23 mouse cellular contexts compared by ENCODE assay signal in the genomic region with DNA sequence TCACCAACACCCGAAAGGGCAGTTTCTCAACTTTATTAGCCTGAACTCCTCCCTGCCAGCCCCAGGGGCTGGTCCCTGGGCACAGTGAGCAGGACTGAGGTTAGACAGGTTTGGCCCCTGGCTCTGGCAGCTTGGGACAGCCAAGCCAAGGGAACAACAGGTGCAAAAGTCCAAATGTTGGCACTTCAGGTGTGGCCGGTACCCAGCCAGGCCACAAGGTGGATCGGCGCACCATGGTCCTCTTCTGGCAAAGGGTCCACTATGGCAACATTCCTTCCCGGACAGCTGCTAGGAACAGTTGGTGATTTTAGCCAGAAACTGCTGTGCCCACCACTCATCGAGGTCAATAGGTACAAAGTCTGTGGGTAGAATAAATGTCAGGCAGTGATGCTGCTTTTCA. TPM values are rescaled to one million over a fixed set of nuclear protein-coding genes. Genes with fewer than 3 reads are reported as not detected.
A peak's percentile ranks its signal among the peaks of the same experiment; 100 is the strongest.
DNase-seq lines count a peak whose midpoint lies in the region; ATAC-seq and TF ChIP-seq lines count a peak whose summit lies in the region.
"Had no signal": no experiment of that assay in that cellular context is flagged by ENCODE, and none has a peak within 500 bp of the region (broad histone marks: within the 10 kb centered on the region; RNA-seq: fewer than 3 reads in every experiment).

No protein-coding gene starts in this region.

- no peak for ATAC-seq in kidney, embryonic 15.5 days (replicated peaks; ENCODE audit: low FRiP score)
- ATAC-seq: forebrain, postnatal 0 days; hindbrain, embryonic 16.5 days; midbrain, embryonic 16.5 days; Patski had no signal

- peak overlapping the region; percentile 20; the same call in 1 of the 2 replicates for H3K27ac ChIP-seq in kidney, adult 2 months (ENCODE audit: insufficient read depth, low read depth, low read length)
- no peak overlapping the region for H3K27ac ChIP-seq in kidney, embryonic 15.5 days
- H3K27ac ChIP-seq: hindbrain, embryonic 10.5 days had no signal

- H3K4me2 ChIP-seq in kidney, embryonic 15.5 days: no peak overlapping the region

- H3K27me3 ChIP-seq in kidney, adult 2 months (replicated peaks; ENCODE audit: control insufficient read depth, insufficient read depth, low read length): no peaks in the 10 kb centered on the region
- H3K27me3 ChIP-seq in kidney, embryonic 15.5 days: no peaks in the 10 kb centered on the region
- H3K27me3 ChIP-seq: Patski had no signal

- WGBS in kidney, adult 2 months: 60% methylated on average over 6 of the region's 6 CpGs
- 87% methylated on average over 6 of the region's 6 CpGs for WGBS in kidney, embryonic 15.5 days

- peak; percentile 44 for DNase-seq in cerebellum, adult 9-11 months
- DNase-seq in cerebellum, postnatal 25 days: no peak
- DNase-seq in kidney, adult 2 months: peak; percentile 79
- DNase-seq in kidney, adult 9 months: peak; percentile 75
- DNase-seq in kidney, postnatal 36 days: peak; percentile 59 to 73
- DNase-seq in lung, postnatal 25 days (ENCODE audit: low spot score): no peak
- DNase-seq: cerebellum, adult 9-10 months; forebrain, postnatal 0 days; gastrocnemius, postnatal 14 days; heart, postnatal 14 days; liver; lung, adult 18-20 months; lung, postnatal 10 days; right cerebral cortex, postnatal 25 days; spleen, adult 18-20 months; thymus, adult 2 months; thymus, postnatal 36 days had no signal

- no peak overlapping the region for H3K9ac ChIP-seq in kidney, embryonic 15.5 days
- H3K9ac ChIP-seq: forebrain, postnatal 0 days had no signal

- TF ChIP-seq POLR2A in kidney, adult 2 months (IDR thresholded peaks at IDR 0.05; ENCODE audit: low read depth, low read length): no peak

- H3K4me1 ChIP-seq in kidney, adult 2 months (ENCODE audit: control insufficient read depth, insufficient read depth, low read length): peaks cover 11% of the 10 kb centered on the region; the same call in 1 of the 2 replicates
- H3K4me1 ChIP-seq in kidney, embryonic 15.5 days: peaks cover 38% of the 10 kb centered on the region

- no peak overlapping the region for H3K4me3 ChIP-seq in kidney, adult 2 months (ENCODE audit: insufficient read depth, low read depth, low read length)
- H3K4me3 ChIP-seq in kidney, embryonic 15.5 days (replicated peaks): no peak overlapping the region
- H3K4me3 ChIP-seq: erythroblast, embryonic 14.5 days; hindbrain, embryonic 10.5 days had no signal

- H3K36me3 ChIP-seq in kidney, adult 2 months (ENCODE audit: control insufficient read depth, insufficient read depth, low read length): no peaks in the 10 kb centered on the region
- H3K36me3 ChIP-seq in kidney, embryonic 15.5 days: peaks cover 13% of the 10 kb centered on the region

- H3K9me3 ChIP-seq in kidney, embryonic 15.5 days (replicated peaks): no peaks in the 10 kb centered on the region
- H3K9me3 ChIP-seq: hindbrain, embryonic 10.5 days had no signal

- TF ChIP-seq CTCF in kidney, adult 2 months (conservative IDR thresholded peaks at IDR 0.05; ENCODE audit: insufficient read depth, insufficient read length, low read depth, low read length): peak; percentile 38

RNA-seq across cellular contexts. Expression of gene Wdr90, which starts 2.4 kb away (rescaled TPM):
- polyA plus RNA-seq in kidney, adult 2 months (2012; rRNA removed): 23.8 and 25.5 TPM in 2 replicates
- 31.2 and 35.6 TPM in 2 replicates for polyA plus RNA-seq in kidney, embryonic 15.5 days (2015; fragmentation: Nextera tagmentation; extraction: Ambion mirVana)

RNA-seq across cellular contexts. Expression of gene Mcrip2, which starts 4.9 kb away (rescaled TPM):
- polyA plus RNA-seq in kidney, adult 2 months (2012; rRNA removed): 258 and 286 TPM in 2 replicates
- 54.9 and 55.1 TPM in 2 replicates for polyA plus RNA-seq in kidney, embryonic 15.5 days (2015; fragmentation: Nextera tagmentation; extraction: Ambion mirVana)

RNA-seq across cellular contexts. Expression of gene Mettl26, which starts 11.2 kb away (rescaled TPM):
- 509 and 656 TPM in 2 replicates for polyA plus RNA-seq in kidney, adult 2 months (2012; rRNA removed)
- polyA plus RNA-seq in kidney, embryonic 15.5 days (2015; fragmentation: Nextera tagmentation; extraction: Ambion mirVana): 78.7 and 81.5 TPM in 2 replicates

RNA-seq across cellular contexts. Expression of gene Wfikkn1, which starts 17.0 kb away (rescaled TPM):
- polyA plus RNA-seq in kidney, adult 2 months (2012; rRNA removed): 0.31 and 0.42 TPM in 2 replicates
- polyA plus RNA-seq in kidney, embryonic 15.5 days (2015; fragmentation: Nextera tagmentation; extraction: Ambion mirVana): 0.49 and 0.56 TPM in 2 replicates

RNA-seq across cellular contexts. Expression of gene Rhot2, which starts 19.0 kb away (rescaled TPM):
- 133 and 147 TPM in 2 replicates for polyA plus RNA-seq in kidney, adult 2 months (2012; rRNA removed)
- polyA plus RNA-seq in kidney, embryonic 15.5 days (2015; fragmentation: Nextera tagmentation; extraction: Ambion mirVana): 26.8 and 29.0 TPM in 2 replicates

Comparison
In these comparisons a context has a peak if more than half of its experiments do, and no peak if none do; other contexts are left out.
1. DNase-seq: peak in cerebellum, adult 9-11 months (single experiment), kidney, adult 2 months (single experiment), kidney, adult 9 months (single experiment) and kidney, postnatal 36 days (2 of 2); none in cerebellum, postnatal 25 days (0 of 2) and lung, postnatal 25 days (single experiment).